Mouse (Mus musculus) frontal cortex, postnatal 25 days (tissue): ENCODE measurements at regions not wholly inside any gene's neighbourhood (a gene's known extent, or its start where the extent isn't known, plus 50 kb on each side); places are given as distances from the start of the nearest gene placed in this dataset.
"Not testable (repeated sequence)": the region's sequence is repeated elsewhere in the genome, so short reads cannot be mapped to it uniquely, and the experiment has no call there.

Experiments
- DNase-seq, 2 experiments: peaks; one replicate each; pipeline ENCODE4 v3.0.0; 2022; ENCODE audit warnings: low spot score in 2 of 2

- not testable (repeated sequence) for DNase-seq
These were observed 112.3 kb downstream of the Nus1 start for GRCm38 (mm10) chr10:52529661-52530060.

GRCm38 (mm10) chr10:52530846-52531245 is 113.5 kb downstream of the Nus1 start:
- no peak for DNase-seq

GRCm38 (mm10) chr10:52533278-52533892 is 116.0 kb downstream of the Nus1 start:
- DNase-seq = no peak

GRCm38 (mm10) chr10:52533893-52534287 is 116.5 kb downstream of the Nus1 start:
- peak in 1 of 2 experiments; percentile 30 for DNase-seq

- DNase-seq = no peak
These were observed 128.2 kb downstream of the Nus1 start for GRCm38 (mm10) chr10:52545566-52545965.

GRCm38 (mm10) chr10:52577383-52577782 is 113.0 kb upstream of the Slc35f1 start:
- no peak for DNase-seq

- no peak for DNase-seq
These were observed 112.5 kb upstream of the Slc35f1 start for GRCm38 (mm10) chr10:52577795-52578194.

- no peak for DNase-seq
These were observed 112.0 kb upstream of the Slc35f1 start for GRCm38 (mm10) chr10:52578238-52578832.

GRCm38 (mm10) chr10:52593780-52594179 is 96.6 kb upstream of the Slc35f1 start:
- no peak for DNase-seq
